8 mouse cellular contexts compared by ENCODE assay signal in the genomic region with DNA sequence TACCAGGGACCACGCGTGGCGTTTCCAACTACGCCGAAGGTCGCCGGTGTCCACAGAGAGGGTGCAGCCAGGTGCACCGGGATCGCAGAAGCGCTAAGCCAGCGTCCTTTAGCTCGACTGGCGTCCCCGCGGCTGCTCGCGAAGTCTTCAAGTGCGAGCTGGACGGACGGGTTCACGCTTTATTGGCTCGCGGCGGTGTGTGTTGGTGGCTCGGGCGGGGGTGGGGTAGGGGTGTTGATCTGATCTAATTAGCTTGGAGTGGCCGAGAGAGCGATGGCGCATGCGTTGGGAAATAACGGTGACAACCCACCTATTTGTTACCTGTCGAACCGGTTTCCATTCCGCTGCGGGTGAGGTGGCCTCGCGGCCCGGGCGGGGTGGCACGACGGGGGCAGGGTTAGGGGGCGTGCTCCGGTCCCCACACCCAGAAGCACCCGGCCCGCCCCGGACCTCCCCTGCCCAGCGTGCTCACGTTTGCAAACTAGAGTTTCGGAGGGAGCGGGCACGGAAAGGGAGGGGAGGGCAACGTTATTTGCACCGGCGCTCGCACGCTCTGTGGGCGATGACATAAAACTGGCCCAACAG. TPM values are rescaled to one million over a fixed set of nuclear protein-coding genes. Genes with fewer than 3 reads are reported as not detected.
A peak's percentile ranks its signal among the peaks of the same experiment; 100 is the strongest.
DNase-seq lines count a peak whose midpoint lies in the region; ATAC-seq lines count a peak whose summit lies in the region.

Ovol1 (minus strand) TSS at position 190 of the 585 bp plus-strand sequence.

- peak within 1 kb of the TSS; percentile 41; the same call in 1 of the 2 replicates for H3K9ac ChIP-seq in hindbrain, embryonic 12.5 days
- peak within 1 kb of the TSS; percentile 47 for H3K9ac ChIP-seq in limb, embryonic 12.5 days (replicated peaks)
- H3K9ac ChIP-seq in midbrain, embryonic 16.5 days (ENCODE audit: low read depth, low read length) = peak within 1 kb of the TSS; percentile 45; the same call in 1 of the 2 replicates

- no peak for ATAC-seq in hindbrain, embryonic 12.5 days (ENCODE audit: low FRiP score)
- ATAC-seq in limb, embryonic 12.5 days (ENCODE audit: insufficient number of reproducible peaks, insufficient read depth, low FRiP score, low TSS enrichment, low read depth) = no peak
- ATAC-seq in midbrain, embryonic 16.5 days = no peak
- ATAC-seq in erythroblast, adult 5-6 weeks (replicated peaks; ENCODE audit: low FRiP score, poor library complexity, severe bottlenecking) = no peak

- H3K4me1 ChIP-seq in hindbrain, embryonic 12.5 days = peaks cover 14% of the 10 kb centered on the region
- H3K4me1 ChIP-seq in limb, embryonic 12.5 days (replicated peaks) = peaks cover 22% of the 10 kb centered on the region
- H3K4me1 ChIP-seq in midbrain, embryonic 16.5 days (ENCODE audit: control insufficient read depth, insufficient read depth, low read length) = peaks cover 14% of the 10 kb centered on the region

- peaks cover 99% of the 10 kb centered on the region for H3K27me3 ChIP-seq in hindbrain, embryonic 12.5 days
- H3K27me3 ChIP-seq in limb, embryonic 12.5 days = peaks cover 97% of the 10 kb centered on the region
- H3K27me3 ChIP-seq in midbrain, embryonic 16.5 days (ENCODE audit: control insufficient read depth, insufficient read depth, low read depth, low read length) = peaks cover 63% of the 10 kb centered on the region

- H3K9me3 ChIP-seq in hindbrain, embryonic 12.5 days (replicated peaks) = no peaks in the 10 kb centered on the region
- H3K9me3 ChIP-seq in limb, embryonic 12.5 days = no peaks in the 10 kb centered on the region
- no peaks in the 10 kb centered on the region for H3K9me3 ChIP-seq in midbrain, embryonic 16.5 days (replicated peaks; ENCODE audit: control insufficient read depth, low read length, poor library complexity, severe bottlenecking)

- H3K4me2 ChIP-seq in hindbrain, embryonic 12.5 days (replicated peaks) = peak within 1 kb of the TSS; percentile 55
- peak within 1 kb of the TSS; percentile 80 for H3K4me2 ChIP-seq in limb, embryonic 12.5 days
- H3K4me2 ChIP-seq in midbrain, embryonic 16.5 days (ENCODE audit: low read length) = peak within 1 kb of the TSS; percentile 82

- H3K27ac ChIP-seq in hindbrain, embryonic 12.5 days = no peak within 1 kb of the TSS
- no peak within 1 kb of the TSS for H3K27ac ChIP-seq in limb, embryonic 12.5 days
- H3K27ac ChIP-seq in midbrain, embryonic 16.5 days (ENCODE audit: low read length) = no peak within 1 kb of the TSS

- peak; percentile 30 for DNase-seq in adrenal gland, postnatal 10 days
- DNase-seq in adrenal gland, adult 2 months = no peak
- peak; percentile 41 for DNase-seq in R1 (ENCODE audit: low read depth, low spot score)
- no peak for DNase-seq in left cerebral cortex, adult 9 months (ENCODE audit: low spot score in 2 of 2)

- H3K4me3 ChIP-seq in hindbrain, embryonic 12.5 days = peak within 1 kb of the TSS; percentile 30
- H3K4me3 ChIP-seq in limb, embryonic 12.5 days (replicated peaks) = peak within 1 kb of the TSS; percentile 41
- H3K4me3 ChIP-seq in midbrain, embryonic 16.5 days (ENCODE audit: low read depth, low read length) = peak within 1 kb of the TSS; percentile 38

- no peaks in the 10 kb centered on the region for H3K36me3 ChIP-seq in hindbrain, embryonic 12.5 days
- H3K36me3 ChIP-seq in limb, embryonic 12.5 days = no peaks in the 10 kb centered on the region
- H3K36me3 ChIP-seq in midbrain, embryonic 16.5 days (ENCODE audit: control insufficient read depth, insufficient read depth, low read length) = no peaks in the 10 kb centered on the region

- 1% methylated on average over 57 of the region's 57 CpGs for WGBS in hindbrain, embryonic 12.5 days
- under 1% methylated on average over 56 of the region's 57 CpGs for whole genome bisulfite sequencing in limb, embryonic 12.5 days
- under 1% methylated on average over 57 of the region's 57 CpGs for WGBS in midbrain, embryonic 16.5 days

RNA-seq across cellular contexts. Expression of gene Ovol1, which starts in this region (rescaled TPM):
- not detected for total RNA-seq in adrenal gland, postnatal 10 days (2021)
- not detected for total RNA-seq in adrenal gland, adult 2 months (2021)
- polyA plus RNA-seq in adrenal gland, adult 2 months (2012; rRNA removed) = not detected in 2 replicates
- 0.18 and 0.19 TPM in 2 replicates for polyA plus RNA-seq in hindbrain, embryonic 12.5 days (2016; fragmentation: Nextera tagmentation; extraction: Ambion mirVana)
- 1.2 TPM in 2 replicates for polyA plus RNA-seq in limb, embryonic 12.5 days (2016; fragmentation: Nextera tagmentation; extraction: Ambion mirVana)
- polyA plus RNA-seq in midbrain, embryonic 16.5 days (2015; fragmentation: Nextera tagmentation; extraction: Ambion mirVana) = 0.11 TPM in 1 of 2 replicates, not detected in the other
- not detected in 2 replicates for total RNA-seq in erythroblast, adult 5-6 weeks (2015; ENCODE audit: low replicate concordance)
- total RNA-seq in erythroblast, adult 5-6 weeks (2017; ENCODE audit: low replicate concordance) = not detected in 2 replicates

Comparison
In these comparisons a context has a peak if more than half of its experiments do, and no peak if none do; other contexts are left out.
1. Peak in DNase-seq in adrenal gland, postnatal 10 days; RNA of the gene not detected or under 1 TPM.